Mouse (Mus musculus): ENCODE data around the gene Pigx. TPM values are rescaled to one million over a fixed set of nuclear protein-coding genes. Genes with fewer than 3 reads are reported as not detected.

Pigx gene
- total RNA-seq (2014; fragmentation: Nextera tagmentation) (31.9 and 53.7 TPM in 2 replicates), total RNA-seq (2017) (24.8 and 43.2 TPM in 2 replicates)

GRCm38 (mm10) chr16:32099638-32100150, at the start of gene Pigx, which contains the start of gene Cep19:
TSS of gene Pigx (minus strand) at chr16:32099740.
TSS of gene Cep19 (plus strand) at chr16:32099800.
- peak; percentile 95 for ATAC-seq (replicated peaks; ENCODE audit: low FRiP score, low TSS enrichment, poor library complexity, severe bottlenecking)

- ATAC-seq (replicated peaks; ENCODE audit: low FRiP score, low TSS enrichment, poor library complexity, severe bottlenecking), result 0 out of 2 replicates have a peak, but pooled peaks have one; percentile 34
These were observed 48.2 kb upstream of the Pigx start for GRCm38 (mm10) chr16:32147589-32148207.

- ATAC-seq (replicated peaks; ENCODE audit: low FRiP score, low TSS enrichment, poor library complexity, severe bottlenecking), result no peak
These were observed 45.1 kb upstream of the Pigx start for GRCm38 (mm10) chr16:32144592-32144991.

- no peak for ATAC-seq (replicated peaks; ENCODE audit: low FRiP score, low TSS enrichment, poor library complexity, severe bottlenecking)
These were observed 44.2 kb upstream of the Pigx start for GRCm38 (mm10) chr16:32143766-32144165.

GRCm38 (mm10) chr16:32138954-32139353, 39.4 kb upstream of the Pigx start:
- no peak for ATAC-seq (replicated peaks; ENCODE audit: low FRiP score, low TSS enrichment, poor library complexity, severe bottlenecking)

GRCm38 (mm10) chr16:32135842-32136357, 36.4 kb upstream of the Pigx start:
- ATAC-seq (replicated peaks; ENCODE audit: low FRiP score, low TSS enrichment, poor library complexity, severe bottlenecking), result no peak

GRCm38 (mm10) chr16:32133148-32133547, 33.6 kb upstream of the Pigx start:
- no peak for ATAC-seq (replicated peaks; ENCODE audit: low FRiP score, low TSS enrichment, poor library complexity, severe bottlenecking)

- peak; percentile 82 for ATAC-seq (replicated peaks; ENCODE audit: low FRiP score, low TSS enrichment, poor library complexity, severe bottlenecking)
These were observed 30.8 kb upstream of the Pigx start for GRCm38 (mm10) chr16:32130190-32130826.

- peak; percentile 19; the same call in 1 of the 2 replicates for ATAC-seq (replicated peaks; ENCODE audit: low FRiP score, low TSS enrichment, poor library complexity, severe bottlenecking)
These were observed 30.1 kb upstream of the Pigx start for GRCm38 (mm10) chr16:32129449-32130189.

GRCm38 (mm10) chr16:32127046-32127445, 27.5 kb upstream of the Pigx start:
- no peak for ATAC-seq (replicated peaks; ENCODE audit: low FRiP score, low TSS enrichment, poor library complexity, severe bottlenecking)

- ATAC-seq (replicated peaks; ENCODE audit: low FRiP score, low TSS enrichment, poor library complexity, severe bottlenecking), result no peak
These were observed 25.8 kb upstream of the Pigx start for GRCm38 (mm10) chr16:32125364-32125763.

GRCm38 (mm10) chr16:32124444-32125335, 25.1 kb upstream of the Pigx start:
- no peak for ATAC-seq (replicated peaks; ENCODE audit: low FRiP score, low TSS enrichment, poor library complexity, severe bottlenecking)

- no peak for ATAC-seq (replicated peaks; ENCODE audit: low FRiP score, low TSS enrichment, poor library complexity, severe bottlenecking)
These were observed 24.5 kb upstream of the Pigx start for GRCm38 (mm10) chr16:32124020-32124419.

GRCm38 (mm10) chr16:32120454-32120853, 20.9 kb upstream of the Pigx start:
- ATAC-seq (replicated peaks; ENCODE audit: low FRiP score, low TSS enrichment, poor library complexity, severe bottlenecking), result no peak

- peak; percentile 46 for ATAC-seq (replicated peaks; ENCODE audit: low FRiP score, low TSS enrichment, poor library complexity, severe bottlenecking)
These were observed 16.6 kb upstream of the Pigx start for GRCm38 (mm10) chr16:32116186-32116585.

GRCm38 (mm10) chr16:32115781-32116180, 16.2 kb upstream of the Pigx start:
- 0 out of 2 replicates have a peak, but pooled peaks have one; percentile 4 for ATAC-seq (replicated peaks; ENCODE audit: low FRiP score, low TSS enrichment, poor library complexity, severe bottlenecking)

GRCm38 (mm10) chr16:32114968-32115695, 15.6 kb upstream of the Pigx start:
- ATAC-seq (replicated peaks; ENCODE audit: low FRiP score, low TSS enrichment, poor library complexity, severe bottlenecking), result no peak

GRCm38 (mm10) chr16:32114406-32114805, 14.9 kb upstream of the Pigx start:
- no peak for ATAC-seq (replicated peaks; ENCODE audit: low FRiP score, low TSS enrichment, poor library complexity, severe bottlenecking)

Measured in megakaryocyte-erythroid progenitor cell, adult 5-6 weeks (primary cell).